Mouse (Mus musculus): ENCODE measurements at regions not wholly inside any gene's neighbourhood (a gene's known extent, or its start where the extent isn't known, plus 50 kb on each side); places are given as distances from the start of the nearest gene placed in this dataset.

- no peak overlapping the region for H3K4me2 ChIP-seq (ENCODE audit: insufficient read depth, low read depth, poor library complexity, severe bottlenecking)
- no peak for TF ChIP-seq HCFC1 (IDR thresholded peaks at IDR 0.05; ENCODE audit: low read depth, low read length)
- TF ChIP-seq MXI1 (IDR thresholded peaks at IDR 0.05; ENCODE audit: low read depth, low read length), result no peak
- no peak for TF ChIP-seq MAFK (IDR thresholded peaks at IDR 0.05; ENCODE audit: insufficient replicate concordance, low read length)
- TF ChIP-seq JUN (IDR thresholded peaks at IDR 0.05; ENCODE audit: insufficient read depth, low read depth, low read length), result no peak
- TF ChIP-seq ZKSCAN1 (IDR thresholded peaks at IDR 0.05; ENCODE audit: borderline replicate concordance, low read depth, low read length), result no peak
- no peak for TF ChIP-seq ZMIZ1 (IDR thresholded peaks at IDR 0.05; ENCODE audit: low read depth, low read length)
- TF ChIP-seq MYC (IDR thresholded peaks at IDR 0.05; ENCODE audit: low read depth, low read length), result no peak
- no peak for TF ChIP-seq UBTF (IDR thresholded peaks at IDR 0.05; ENCODE audit: low read depth, low read length)
- TF ChIP-seq MEF2A (IDR thresholded peaks at IDR 0.05; ENCODE audit: borderline replicate concordance, low read depth, low read length), result no peak
- TF ChIP-seq TBP (conservative IDR thresholded peaks at IDR 0.05; ENCODE audit: low read depth, low read length), result no peak
- no peak for TF ChIP-seq CHD1 (IDR thresholded peaks at IDR 0.05; ENCODE audit: low read depth, low read length)
- no peak overlapping the region for H3K9ac ChIP-seq (ENCODE audit: insufficient read depth, low read depth)
- no peaks in the 10 kb centered on the region for H3K9me3 ChIP-seq (replicated peaks; ENCODE audit: low read length)
- dilution Hi-C loops (cut with MboI; ENCODE audit: extremely low pct_ligation_motif_present, extremely low pct_unique_long_range_greater_than_20kb, low sequenced_read_pairs), result no loop called here
- no peaks in the 10 kb centered on the region for H3K27me3 ChIP-seq (replicated peaks)
- no peaks in the 10 kb centered on the region for H3K79me2 ChIP-seq (replicated peaks; ENCODE audit: control insufficient read depth, extremely low read depth, insufficient read depth, poor library complexity, severe bottlenecking)
- H3K27ac ChIP-seq (ENCODE audit: insufficient read depth, low read depth), result no peak overlapping the region
- no peaks in the 10 kb centered on the region for H3K4me1 ChIP-seq (ENCODE audit: control insufficient read depth in 1 of 2, insufficient read depth in 2 of 2)
- in situ Hi-C loops (cut with MboI; ENCODE audit: low pct_ligation_motif_present, low pct_unique_long_range_greater_than_20kb, low sequenced_read_pairs), result no loop called here
- DNase-seq (ENCODE audit: extremely low read depth), result no peak
- no peak overlapping the region for H3K4me3 ChIP-seq (replicated peaks in 1 of 3; ENCODE audit: low read depth in 2 of 3, low read length in 2 of 3, poor library complexity in 1 of 3)
- H3K36me3 ChIP-seq (replicated peaks in 1 of 2; ENCODE audit: control insufficient read depth in 1 of 2, insufficient read depth in 1 of 2, low read length in 1 of 2), result no peaks in the 10 kb centered on the region
Measured at GRCm38 (mm10) chr3:42065962-42066361, 323.6 kb downstream of the D3Ertd751e start.

GRCm38 (mm10) chr3:42067036-42067435 is 324.6 kb downstream of the D3Ertd751e start:
- dilution Hi-C loops (cut with MboI; ENCODE audit: extremely low pct_ligation_motif_present, extremely low pct_unique_long_range_greater_than_20kb, low sequenced_read_pairs), result no loop called here
- no peak for DNase-seq (ENCODE audit: extremely low read depth)
- Histone ChIP-seq H3K4me3 (replicated peaks in 1 of 3; ENCODE audit: low read depth in 2 of 3, low read length in 2 of 3, poor library complexity in 1 of 3) (no peak overlapping the region), H3K9ac (ENCODE audit: insufficient read depth, low read depth) (no peak overlapping the region), H3K9me3 (replicated peaks; ENCODE audit: low read length) (no peaks in the 10 kb centered on the region), H3K27ac (ENCODE audit: insufficient read depth, low read depth) (no peak overlapping the region), H3K27me3 (replicated peaks) (no peaks in the 10 kb centered on the region), H3K79me2 (replicated peaks; ENCODE audit: control insufficient read depth, extremely low read depth, insufficient read depth, poor library complexity, severe bottlenecking) (no peaks in the 10 kb centered on the region), H3K4me1 (ENCODE audit: control insufficient read depth in 1 of 2, insufficient read depth in 2 of 2) (no peaks in the 10 kb centered on the region), H3K4me2 (ENCODE audit: insufficient read depth, low read depth, poor library complexity, severe bottlenecking) (no peak overlapping the region), H3K36me3 (replicated peaks in 1 of 2; ENCODE audit: control insufficient read depth in 1 of 2, insufficient read depth in 1 of 2, low read length in 1 of 2) (no peaks in the 10 kb centered on the region)
- no peak for TF ChIP-seq ETS1 (conservative IDR thresholded peaks at IDR 0.05; ENCODE audit: low read depth, low read length)
- TF ChIP-seq MAX (IDR thresholded peaks at IDR 0.05; ENCODE audit: low read length), result no peak
- TF ChIP-seq CHD2 (IDR thresholded peaks at IDR 0.05; ENCODE audit: low read length), result no peak
- no peak for TF ChIP-seq IRF4 (IDR thresholded peaks at IDR 0.05; ENCODE audit: low read depth, low read length)
- no peak for TF ChIP-seq SIN3A (IDR thresholded peaks at IDR 0.05; ENCODE audit: low read length)
- no peak for TF ChIP-seq CHD1 (IDR thresholded peaks at IDR 0.05; ENCODE audit: low read depth, low read length)
- no peak for TF ChIP-seq JUND (conservative IDR thresholded peaks at IDR 0.05; ENCODE audit: low read depth, low read length)
- TF ChIP-seq BHLHE40 (IDR thresholded peaks at IDR 0.05; ENCODE audit: low read depth, low read length), result no peak
- TF ChIP-seq PAX5 (IDR thresholded peaks at IDR 0.05; ENCODE audit: low read length), result no peak
- no peak for TF ChIP-seq GABPA (IDR thresholded peaks at IDR 0.05; ENCODE audit: insufficient replicate concordance, low read depth, low read length)
- TF ChIP-seq JUN (IDR thresholded peaks at IDR 0.05; ENCODE audit: insufficient read depth, low read depth, low read length), result no peak
- no peak for TF ChIP-seq POLR2AphosphoS2 (IDR thresholded peaks at IDR 0.05; ENCODE audit: low read depth, low read length)
- TF ChIP-seq ELF1 (IDR thresholded peaks at IDR 0.05; ENCODE audit: low read depth, low read length), result no peak
- no peak for TF ChIP-seq ZC3H11A (IDR thresholded peaks at IDR 0.05; ENCODE audit: low read depth, low read length)
- TF ChIP-seq UBTF (IDR thresholded peaks at IDR 0.05; ENCODE audit: low read depth, low read length), result no peak
- no peak for TF ChIP-seq POLR2A (IDR thresholded peaks at IDR 0.05; ENCODE audit: low read depth, low read length)
- in situ Hi-C loops (cut with MboI; ENCODE audit: low pct_ligation_motif_present, low pct_unique_long_range_greater_than_20kb, low sequenced_read_pairs), result no loop called here
